Mouse (Mus musculus): Measurements from ENCODE around the gene Nim1k. TPM values are rescaled to one million over a fixed set of nuclear protein-coding genes. Genes with fewer than 3 reads are reported as not detected.
"Not testable (repeated sequence)": the region's sequence is repeated elsewhere in the genome, so short reads cannot be mapped to it uniquely, and the experiment has no call there.

Gene Nim1k
- polyA plus RNA-seq, 1 experiment from 2014 or later, result 5.9 TPM

GRCm38 (mm10) chr13:119698436-119698835 lies 57.2 kb downstream of the Nim1k start:
- Histone ChIP-seq H3K4me3 (ENCODE audit: low read depth, low read length) (no peak overlapping the region), H3K9ac (replicated peaks; ENCODE audit: low read depth, low read length) (no peak overlapping the region), H3K27ac (ENCODE audit: low read depth, low read length) (no peak overlapping the region), H3K36me3 (ENCODE audit: control insufficient read depth, insufficient read depth, low read length) (peaks cover 24% of the 10 kb centered on the region), H3K4me1 (ENCODE audit: control insufficient read depth, insufficient read depth, low read length) (peaks cover 9% of the 10 kb centered on the region; the same call in 1 of the 2 replicates), H3K27me3 (ENCODE audit: control insufficient read depth, insufficient read depth, low read length) (no peaks in the 10 kb centered on the region), H3K4me2 (ENCODE audit: low read depth, low read length) (no peak overlapping the region), H3K9me3 (ENCODE audit: control insufficient read depth, low read length) (no peaks in the 10 kb centered on the region)
- no peak for ATAC-seq (ENCODE audit: low read depth)
- 91% methylated on average over 4 of the region's 4 CpGs for WGBS

GRCm38 (mm10) chr13:119696496-119696895 lies 59.2 kb downstream of the Nim1k start:
- peaks cover 13% of the 10 kb centered on the region; the same call in 1 of the 2 replicates for H3K4me1 ChIP-seq (ENCODE audit: control insufficient read depth, insufficient read depth, low read length)
- H3K4me3 ChIP-seq (ENCODE audit: low read depth, low read length), result no peak overlapping the region
- 86% methylated on average over 1 of the region's 1 CpGs for whole genome bisulfite sequencing
- H3K27me3 ChIP-seq (ENCODE audit: control insufficient read depth, insufficient read depth, low read length), result no peaks in the 10 kb centered on the region
- no peaks in the 10 kb centered on the region for H3K9me3 ChIP-seq (ENCODE audit: control insufficient read depth, low read length)
- H3K4me2 ChIP-seq (ENCODE audit: low read depth, low read length), result no peak overlapping the region
- no peak overlapping the region for H3K27ac ChIP-seq (ENCODE audit: low read depth, low read length)
- H3K9ac ChIP-seq (replicated peaks; ENCODE audit: low read depth, low read length), result no peak overlapping the region
- peaks cover 13% of the 10 kb centered on the region for H3K36me3 ChIP-seq (ENCODE audit: control insufficient read depth, insufficient read depth, low read length)
- no peak for ATAC-seq (ENCODE audit: low read depth)

GRCm38 (mm10) chr13:119695676-119696075 lies 60.0 kb downstream of the Nim1k start:
- Histone ChIP-seq H3K36me3 (ENCODE audit: control insufficient read depth, insufficient read depth, low read length) (peaks cover 10% of the 10 kb centered on the region), H3K27me3 (ENCODE audit: control insufficient read depth, insufficient read depth, low read length) (no peaks in the 10 kb centered on the region), H3K4me2 (ENCODE audit: low read depth, low read length) (no peak overlapping the region), H3K4me1 (ENCODE audit: control insufficient read depth, insufficient read depth, low read length) (peaks cover 13% of the 10 kb centered on the region; the same call in 1 of the 2 replicates), H3K9ac (replicated peaks; ENCODE audit: low read depth, low read length) (no peak overlapping the region), H3K4me3 (ENCODE audit: low read depth, low read length) (no peak overlapping the region), H3K9me3 (ENCODE audit: control insufficient read depth, low read length) (no peaks in the 10 kb centered on the region), H3K27ac (ENCODE audit: low read depth, low read length) (no peak overlapping the region)
- no peak for ATAC-seq (ENCODE audit: low read depth)
- WGBS, result 64% methylated on average over 4 of the region's 4 CpGs

- H3K9me3 ChIP-seq (ENCODE audit: control insufficient read depth, low read length); H3K36me3 ChIP-seq (ENCODE audit: control insufficient read depth, insufficient read depth, low read length); H3K27me3 ChIP-seq (ENCODE audit: control insufficient read depth, insufficient read depth, low read length); ATAC-seq (ENCODE audit: low read depth); H3K27ac ChIP-seq (ENCODE audit: low read depth, low read length): not testable (repeated sequence)
- Histone ChIP-seq H3K9ac (replicated peaks; ENCODE audit: low read depth, low read length) (peak overlapping the region; percentile 89; the same call in 1 of the 2 replicates), H3K4me1 (ENCODE audit: control insufficient read depth, insufficient read depth, low read length) (peaks cover 13% of the 10 kb centered on the region; the same call in 1 of the 2 replicates), H3K4me3 (ENCODE audit: low read depth, low read length) (peak overlapping the region; percentile 82), H3K4me2 (ENCODE audit: low read depth, low read length) (peak overlapping the region; percentile 86)
- 61% methylated on average over 3 of the region's 3 CpGs for WGBS
Measured at GRCm38 (mm10) chr13:119691958-119692357, 63.7 kb downstream of the Nim1k start.

GRCm38 (mm10) chr13:119690876-119691620 lies 64.6 kb downstream of the Nim1k start:
- 2% methylated on average over 7 of the region's 7 CpGs for WGBS
- Histone ChIP-seq H3K4me1 (ENCODE audit: control insufficient read depth, insufficient read depth, low read length) (peaks cover 8% of the 10 kb centered on the region; the same call in 1 of the 2 replicates), H3K27me3 (ENCODE audit: control insufficient read depth, insufficient read depth, low read length) (no peaks in the 10 kb centered on the region), H3K9me3 (ENCODE audit: control insufficient read depth, low read length) (no peaks in the 10 kb centered on the region), H3K27ac (ENCODE audit: low read depth, low read length) (peak overlapping the region; percentile 96), H3K4me3 (ENCODE audit: low read depth, low read length) (peak overlapping the region; percentile 82), H3K9ac (replicated peaks; ENCODE audit: low read depth, low read length) (peak overlapping the region; percentile 89), H3K36me3 (ENCODE audit: control insufficient read depth, insufficient read depth, low read length) (no peaks in the 10 kb centered on the region), H3K4me2 (ENCODE audit: low read depth, low read length) (peak overlapping the region; percentile 86)
- ATAC-seq (ENCODE audit: low read depth), result no peak

- no peaks in the 10 kb centered on the region for H3K9me3 ChIP-seq (ENCODE audit: control insufficient read depth, low read length)
- peak within 1 kb of the TSS; percentile 96 for H3K27ac ChIP-seq (ENCODE audit: low read depth, low read length)
- WGBS, result under 1% methylated on average over 53 of the region's 59 CpGs
- H3K27me3 ChIP-seq (ENCODE audit: control insufficient read depth, insufficient read depth, low read length), result no peaks in the 10 kb centered on the region
- H3K4me2 ChIP-seq (ENCODE audit: low read depth, low read length), result peak within 1 kb of the TSS; percentile 86
- H3K9ac ChIP-seq (replicated peaks; ENCODE audit: low read depth, low read length), result peak within 1 kb of the TSS; percentile 89
- peak; percentile 98 for ATAC-seq (ENCODE audit: low read depth)
- H3K4me1 ChIP-seq (ENCODE audit: control insufficient read depth, insufficient read depth, low read length), result peaks cover 3% of the 10 kb centered on the region; the same call in 1 of the 2 replicates
- no peaks in the 10 kb centered on the region for H3K36me3 ChIP-seq (ENCODE audit: control insufficient read depth, insufficient read depth, low read length)
- H3K4me3 ChIP-seq (ENCODE audit: low read depth, low read length), result peak within 1 kb of the TSS; percentile 82
Measured at GRCm38 (mm10) chr13:119690039-119690728, 65.5 kb downstream of the Nim1k start, which contains the start of gene Hmgcs1. TSS of gene Hmgcs1 (plus strand) at chr13:119690379.

GRCm38 (mm10) chr13:119689709-119690038 lies 66.0 kb downstream of the Nim1k start:
- 6% methylated on average over 5 of the region's 5 CpGs for WGBS
- H3K27me3 ChIP-seq (ENCODE audit: control insufficient read depth, insufficient read depth, low read length), result no peaks in the 10 kb centered on the region
- H3K9ac ChIP-seq (replicated peaks; ENCODE audit: low read depth, low read length), result no peak overlapping the region
- peak overlapping the region; percentile 39 for H3K4me3 ChIP-seq (ENCODE audit: low read depth, low read length)
- H3K27ac ChIP-seq (ENCODE audit: low read depth, low read length), result peak overlapping the region; percentile 60; the same call in 1 of the 2 replicates
- peaks cover 3% of the 10 kb centered on the region; the same call in 1 of the 2 replicates for H3K4me1 ChIP-seq (ENCODE audit: control insufficient read depth, insufficient read depth, low read length)
- H3K4me2 ChIP-seq (ENCODE audit: low read depth, low read length), result peak overlapping the region; percentile 46
- ATAC-seq (ENCODE audit: low read depth), result no peak
- no peaks in the 10 kb centered on the region for H3K36me3 ChIP-seq (ENCODE audit: control insufficient read depth, insufficient read depth, low read length)
- H3K9me3 ChIP-seq (ENCODE audit: control insufficient read depth, low read length), result no peaks in the 10 kb centered on the region

- H3K9ac ChIP-seq (replicated peaks; ENCODE audit: low read depth, low read length), result no peak overlapping the region
- no peaks in the 10 kb centered on the region for H3K36me3 ChIP-seq (ENCODE audit: control insufficient read depth, insufficient read depth, low read length)
- no peak overlapping the region for H3K4me2 ChIP-seq (ENCODE audit: low read depth, low read length)
- no peak for ATAC-seq (ENCODE audit: low read depth)
- H3K27ac ChIP-seq (ENCODE audit: low read depth, low read length), result no peak overlapping the region
- H3K27me3 ChIP-seq (ENCODE audit: control insufficient read depth, insufficient read depth, low read length), result no peaks in the 10 kb centered on the region
- 67% methylated on average over 11 of the region's 11 CpGs for WGBS
- H3K9me3 ChIP-seq (ENCODE audit: control insufficient read depth, low read length), result no peaks in the 10 kb centered on the region
- H3K4me3 ChIP-seq (ENCODE audit: low read depth, low read length), result no peak overlapping the region
- no peaks in the 10 kb centered on the region for H3K4me1 ChIP-seq (ENCODE audit: control insufficient read depth, insufficient read depth, low read length)
Measured at GRCm38 (mm10) chr13:119684416-119685177, 71.1 kb downstream of the Nim1k start.
